Mouse (Mus musculus) ES-Bruce4 (cell line): ENCODE data around the gene Ephb1.

ENCODE experiments used
- CTCF ChIP-seq: IDR thresholded peaks from one replicate; pipeline ENCODE4 v1.8.1; 2011; ENCODE audit warnings: low read depth, low read length
- POLR2A ChIP-seq: IDR thresholded peaks from one replicate; pipeline ENCODE4 v1.8.1; 2011; ENCODE audit warnings: low read length; ENCODE audit not compliant: insufficient read depth

- TF ChIP-seq CTCF: no peak
- TF ChIP-seq POLR2A: no peak
Observed at GRCm38 (mm10) chr9:101907747-101908255, 446.7 kb downstream of the Ephb1 start.
